Mouse (Mus musculus): ENCODE results near the gene Slc52a3. TPM values are rescaled to one million over a fixed set of nuclear protein-coding genes. Genes with fewer than 3 reads are reported as not detected.
A peak's percentile ranks its signal among the peaks of the same experiment; 100 is the strongest.
"Not testable (repeated sequence)": the region's sequence is repeated elsewhere in the genome, so short reads cannot be mapped to it uniquely, and the experiment has no call there.

The Slc52a3 gene
- polyA plus RNA-seq, 1 experiment: 0.83 TPM

GRCm38 (mm10) chr2:151981268-151981667, 15.0 kb upstream of the Slc52a3 start:
- TF ChIP-seq POLR2A (IDR thresholded peaks at IDR 0.05; ENCODE audit: borderline replicate concordance, low read depth, low read length): no peak
- no peak for TF ChIP-seq CTCF (IDR thresholded peaks at IDR 0.05; ENCODE audit: low read depth, low read length)
- H3K27ac ChIP-seq (ENCODE audit: insufficient read depth, low read depth, low read length): no peak overlapping the region
- H3K4me3 ChIP-seq (ENCODE audit: insufficient read depth, low read length): no peak overlapping the region
- H3K4me1 ChIP-seq (ENCODE audit: control insufficient read depth, insufficient read depth, low read length): peaks cover 24% of the 10 kb centered on the region

GRCm38 (mm10) chr2:151982476-151982875, 13.8 kb upstream of the Slc52a3 start:
- no peak for TF ChIP-seq CTCF (IDR thresholded peaks at IDR 0.05; ENCODE audit: low read depth, low read length)
- TF ChIP-seq POLR2A (IDR thresholded peaks at IDR 0.05; ENCODE audit: borderline replicate concordance, low read depth, low read length): no peak
- Histone ChIP-seq H3K4me3 (ENCODE audit: insufficient read depth, low read length) (no peak overlapping the region), H3K27ac (ENCODE audit: insufficient read depth, low read depth, low read length) (no peak overlapping the region), H3K4me1 (ENCODE audit: control insufficient read depth, insufficient read depth, low read length) (peaks cover 24% of the 10 kb centered on the region)

- no peak overlapping the region for H3K27ac ChIP-seq (ENCODE audit: insufficient read depth, low read depth, low read length)
- no peak overlapping the region for H3K4me3 ChIP-seq (ENCODE audit: insufficient read depth, low read length)
- TF ChIP-seq CTCF (IDR thresholded peaks at IDR 0.05; ENCODE audit: low read depth, low read length): no peak
- TF ChIP-seq POLR2A (IDR thresholded peaks at IDR 0.05; ENCODE audit: borderline replicate concordance, low read depth, low read length): no peak
- peaks cover 9% of the 10 kb centered on the region for H3K4me1 ChIP-seq (ENCODE audit: control insufficient read depth, insufficient read depth, low read length)
These were observed 12.3 kb upstream of the Slc52a3 start for GRCm38 (mm10) chr2:151984019-151984418.

GRCm38 (mm10) chr2:151985426-151986172, 10.7 kb upstream of the Slc52a3 start:
- H3K27ac ChIP-seq (ENCODE audit: insufficient read depth, low read depth, low read length): no peak overlapping the region
- H3K4me1 ChIP-seq (ENCODE audit: control insufficient read depth, insufficient read depth, low read length): peaks cover 2% of the 10 kb centered on the region
- H3K4me3 ChIP-seq (ENCODE audit: insufficient read depth, low read length): no peak overlapping the region
- TF ChIP-seq CTCF (IDR thresholded peaks at IDR 0.05; ENCODE audit: low read depth, low read length) (no peak), POLR2A (IDR thresholded peaks at IDR 0.05; ENCODE audit: borderline replicate concordance, low read depth, low read length) (no peak)

- TF ChIP-seq POLR2A (IDR thresholded peaks at IDR 0.05; ENCODE audit: borderline replicate concordance, low read depth, low read length) (no peak), CTCF (IDR thresholded peaks at IDR 0.05; ENCODE audit: low read depth, low read length) (no peak)
- Histone ChIP-seq H3K4me3 (ENCODE audit: insufficient read depth, low read length) (no peak overlapping the region), H3K4me1 (ENCODE audit: control insufficient read depth, insufficient read depth, low read length) (no peaks in the 10 kb centered on the region), H3K27ac (ENCODE audit: insufficient read depth, low read depth, low read length) (no peak overlapping the region)
These were observed 9.4 kb upstream of the Slc52a3 start for GRCm38 (mm10) chr2:151986958-151987357.

GRCm38 (mm10) chr2:151988978-151989377, 7.3 kb upstream of the Slc52a3 start:
- no peak overlapping the region for H3K4me3 ChIP-seq (ENCODE audit: insufficient read depth, low read length)
- TF ChIP-seq POLR2A (IDR thresholded peaks at IDR 0.05; ENCODE audit: borderline replicate concordance, low read depth, low read length) (no peak), CTCF (IDR thresholded peaks at IDR 0.05; ENCODE audit: low read depth, low read length) (no peak)

GRCm38 (mm10) chr2:151990985-151991394, 5.3 kb upstream of the Slc52a3 start:
- Histone ChIP-seq H3K4me3 (ENCODE audit: insufficient read depth, low read length) (no peak overlapping the region), H3K27ac (ENCODE audit: insufficient read depth, low read depth, low read length) (no peak overlapping the region), H3K4me1 (ENCODE audit: control insufficient read depth, insufficient read depth, low read length) (peaks cover 11% of the 10 kb centered on the region)
- TF ChIP-seq POLR2A (IDR thresholded peaks at IDR 0.05; ENCODE audit: borderline replicate concordance, low read depth, low read length) (no peak), CTCF (IDR thresholded peaks at IDR 0.05; ENCODE audit: low read depth, low read length) (no peak)

More at GRCm38 (mm10) chr2:151988978-151989377, 7.3 kb upstream of the Slc52a3 start:
- Histone ChIP-seq H3K27ac (ENCODE audit: insufficient read depth, low read depth, low read length) (no peak overlapping the region), H3K4me1 (ENCODE audit: control insufficient read depth, insufficient read depth, low read length) (peaks cover 3% of the 10 kb centered on the region)

- peaks cover 11% of the 10 kb centered on the region for H3K4me1 ChIP-seq (ENCODE audit: control insufficient read depth, insufficient read depth, low read length)
- H3K4me3 ChIP-seq (ENCODE audit: insufficient read depth, low read length): no peak overlapping the region
- TF ChIP-seq CTCF (IDR thresholded peaks at IDR 0.05; ENCODE audit: low read depth, low read length): no peak
- no peak for TF ChIP-seq POLR2A (IDR thresholded peaks at IDR 0.05; ENCODE audit: borderline replicate concordance, low read depth, low read length)
- no peak overlapping the region for H3K27ac ChIP-seq (ENCODE audit: insufficient read depth, low read depth, low read length)
These were observed 4.9 kb upstream of the Slc52a3 start for GRCm38 (mm10) chr2:151991446-151991845.

- Histone ChIP-seq H3K4me3 (ENCODE audit: insufficient read depth, low read length) (peak overlapping the region; percentile 47), H3K27ac (ENCODE audit: insufficient read depth, low read depth, low read length) (no peak overlapping the region), H3K4me1 (ENCODE audit: control insufficient read depth, insufficient read depth, low read length) (peaks cover 14% of the 10 kb centered on the region)
- TF ChIP-seq POLR2A (IDR thresholded peaks at IDR 0.05; ENCODE audit: borderline replicate concordance, low read depth, low read length): no peak
- TF ChIP-seq CTCF (IDR thresholded peaks at IDR 0.05; ENCODE audit: low read depth, low read length): peak; percentile 82
These were observed 1.8 kb upstream of the Slc52a3 start for GRCm38 (mm10) chr2:151994350-151995122.

- peaks cover 14% of the 10 kb centered on the region for H3K4me1 ChIP-seq (ENCODE audit: control insufficient read depth, insufficient read depth, low read length)
- not testable (repeated sequence) for H3K4me3 ChIP-seq (ENCODE audit: insufficient read depth, low read length); H3K27ac ChIP-seq (ENCODE audit: insufficient read depth, low read depth, low read length)
These were observed 872 bp downstream of the Slc52a3 start for GRCm38 (mm10) chr2:151997190-151997575.

Measured in bone marrow macrophage, adult 2 months (primary cell).